Mouse (Mus musculus) macrophage (primary cell): ENCODE data around the gene Prl3c1. TPM values are rescaled to one million over a fixed set of nuclear protein-coding genes. Genes with fewer than 3 reads are reported as not detected.
"Not testable (repeated sequence)": the region's sequence is repeated elsewhere in the genome, so short reads cannot be mapped to it uniquely, and the experiment has no call there.

Experiments
- H3K27ac ChIP-seq: fragments of 350-480 bp; formaldehyde crosslinking; 2 replicates; pipeline ENCODE4 v1.9.0; 2021
- H3K36me3 ChIP-seq: fragments of 350-480 bp; formaldehyde crosslinking; 2 replicates; pipeline ENCODE4 v1.9.0; 2021; ENCODE audit errors: inconsistent target
- H3K4me3 ChIP-seq: fragments of 350-480 bp; formaldehyde crosslinking; 2 replicates; pipeline ENCODE4 v1.9.0; 2021; ENCODE audit errors: inconsistent target
- H3K79me2 ChIP-seq: fragments of 350-480 bp; formaldehyde crosslinking; 2 replicates; pipeline ENCODE4 v1.9.0; 2021; ENCODE audit errors: inconsistent target
- WGBS: methylation state at CpG from one replicate; pipeline ENCODE4 v1.1.7; 2026; ENCODE audit warnings: inconsistent platforms; ENCODE audit not compliant: missing documents; 5-methylcytosine and 5-hydroxymethylcytosine counted together
- polyA plus RNA-seq: library from polyadenylated mRNA; stranded (reverse); fragments of 250-400 nt; gene quantifications from 3 replicates; pipeline ENCODE4 v1.2.4, GENCODE M21; 2018; ENCODE audit warnings: inconsistent platforms
- total RNA-seq, 78 experiments: library from RNA; depleted of rRNA; stranded (reverse); fragments of 250-400 nt; gene quantifications; 1 replicate in 9 of 78; 2 replicates in 24 of 78; 3 replicates in 43 of 78; 4 replicates in 2 of 78; pipeline ENCODE4 v1.2.4; 2018; ENCODE audit warnings: inconsistent platforms in 56 of 78

Prl3c1 gene
- not detected for total RNA-seq (2018; cell fraction: chromatin; rRNA removed)
- not detected for total RNA-seq (2018; cell fraction: cytosol; rRNA removed)
- total RNA-seq (2018; cell fraction: nucleus; rRNA removed), result not detected
- polyA plus RNA-seq, result not detected in 3 replicates

DNA sequence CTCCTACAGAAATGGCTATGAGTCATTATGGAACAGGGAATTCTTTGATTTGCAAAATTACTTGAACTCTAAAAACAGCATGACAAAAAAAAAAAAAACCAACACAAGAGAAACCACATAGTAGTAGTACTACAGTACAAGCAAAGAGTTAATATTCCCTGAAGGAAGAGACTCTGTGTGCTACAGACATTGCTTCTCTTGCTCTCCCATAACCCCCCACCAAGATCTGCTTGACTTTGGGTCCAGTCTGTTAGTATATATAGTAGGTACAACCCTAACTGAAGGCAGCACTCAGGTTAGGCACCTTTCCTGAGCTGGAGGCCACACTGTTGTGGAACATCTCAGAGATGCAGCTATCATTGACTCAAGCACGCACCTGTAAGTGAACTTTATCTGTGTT, at the start of gene Prl3c1:
Gene Prl3c1, plus strand, starts transcription at position 301 of the 400 bp plus-strand sequence.
- no peaks in the 10 kb centered on the region for H3K79me2 ChIP-seq
- no peaks in the 10 kb centered on the region for H3K36me3 ChIP-seq
- H3K27ac ChIP-seq, result no peak within 1 kb of the TSS
- no peak within 1 kb of the TSS for H3K4me3 ChIP-seq
- WGBS, result 83% methylated on average over 1 of the region's 1 CpGs

DNA sequence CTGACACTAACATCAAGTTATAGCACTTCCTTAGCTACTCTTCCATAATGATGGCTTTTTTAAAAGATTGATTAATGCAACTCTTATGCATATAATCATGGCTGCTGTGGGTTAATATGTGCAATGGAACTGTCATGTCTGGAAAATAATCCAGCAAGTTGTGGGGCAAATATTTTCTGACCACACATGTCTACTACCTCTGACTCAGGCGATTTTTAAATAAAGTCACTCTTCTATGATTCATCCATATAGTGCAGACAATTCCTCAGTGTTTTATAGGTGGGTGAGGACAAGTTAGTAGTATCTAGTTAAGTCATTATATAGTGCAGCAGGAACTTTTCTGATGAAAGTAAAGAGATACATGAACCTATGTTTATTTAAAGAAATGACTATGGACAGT, 48.2 kb upstream of the Prl3c1 start:
- H3K27ac ChIP-seq, result no peak overlapping the region

DNA sequence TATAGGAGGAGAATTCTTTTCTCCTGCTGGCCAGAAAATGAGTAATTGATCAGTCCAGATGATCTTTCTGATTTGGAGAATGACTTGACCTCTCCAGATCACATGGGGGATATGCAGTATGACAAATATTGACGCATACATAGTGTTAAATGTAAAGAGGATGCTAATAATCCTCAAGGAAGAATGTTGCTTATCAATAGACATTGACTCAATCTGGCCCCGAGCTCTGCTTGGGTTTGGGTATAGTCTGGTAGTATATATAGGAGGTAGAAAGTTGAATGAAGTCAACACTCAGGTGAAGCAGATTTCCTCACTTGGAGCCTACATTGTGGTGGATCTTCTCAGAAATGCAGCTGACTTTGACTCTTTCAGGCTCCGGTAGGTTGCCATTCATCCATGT, 40.0 kb upstream of the Prl3c1 start, which contains the start of gene Prl3d3:
Gene Prl3d3, plus strand, starts transcription at position 301 of the 400 bp plus-strand sequence.
- not testable (repeated sequence) for H3K36me3 ChIP-seq, H3K79me2 ChIP-seq, H3K27ac ChIP-seq, H3K4me3 ChIP-seq
- WGBS, result no CpG with 5 or more reads among the region's 3 CpGs

More for the DNA sequence above, 48.2 kb upstream of the Prl3c1 start:
- no peaks in the 10 kb centered on the region for H3K36me3 ChIP-seq
- H3K79me2 ChIP-seq, result no peaks in the 10 kb centered on the region
- 23% methylated on average over 1 of the region's 1 CpGs for WGBS
- no peak overlapping the region for H3K4me3 ChIP-seq

DNA sequence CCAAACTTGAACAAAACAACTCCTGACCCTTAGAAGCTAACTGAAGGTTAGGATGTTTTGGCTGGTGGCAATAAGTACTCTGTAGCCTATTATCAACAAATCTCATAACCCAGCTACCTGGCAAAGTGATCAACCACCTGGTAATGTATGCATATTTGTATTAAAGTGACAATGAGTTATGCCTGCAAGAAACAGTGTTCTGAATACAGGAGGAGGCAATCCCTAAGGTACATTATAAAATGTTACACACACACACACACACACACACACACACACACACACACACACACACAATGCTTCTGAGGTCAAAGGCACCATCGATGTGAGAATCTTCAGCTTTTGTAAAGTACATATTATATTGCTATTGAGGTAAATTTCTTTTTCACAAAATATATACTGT, 45.1 kb downstream of the Prl3c1 start, which contains the start of gene Prl3b1:
Gene Prl3b1, plus strand, starts transcription at position 301 of the 400 bp plus-strand sequence.
- 100% methylated on average over 1 of the region's 1 CpGs for WGBS
- Histone ChIP-seq H3K4me3 (no peak within 1 kb of the TSS), H3K36me3 (no peaks in the 10 kb centered on the region), H3K27ac (no peak within 1 kb of the TSS), H3K79me2 (no peaks in the 10 kb centered on the region)

Other genes starting within 250 kb of the Prl3c1 start
- not detected in 3 replicates for gene Prl, start 139.1 kb upstream of the Prl3c1 start, polyA plus RNA-seq
- not detected in 3 replicates for gene Prl3d1, start 102.5 kb upstream of the Prl3c1 start, polyA plus RNA-seq
- not detected in 3 replicates for gene Prl3d2, start 75.0 kb upstream of the Prl3c1 start, polyA plus RNA-seq
- not detected in 3 replicates for gene Prl3d3, start 39.9 kb upstream of the Prl3c1 start, polyA plus RNA-seq
- gene Prl3b1, start 45.2 kb downstream of the Prl3c1 start, polyA plus RNA-seq, result not detected in 3 replicates
- not detected in 3 replicates for gene Prl3a1, start 62.8 kb downstream of the Prl3c1 start, polyA plus RNA-seq
- gene Prl6a1, start 116.0 kb downstream of the Prl3c1 start, polyA plus RNA-seq, result not detected in 3 replicates
- not detected in 3 replicates for gene Prl8a2, start 149.0 kb downstream of the Prl3c1 start, polyA plus RNA-seq
- gene Prl2b1, start 194.2 kb downstream of the Prl3c1 start, polyA plus RNA-seq, result not detected in 3 replicates
- gene Prl8a6, start 242.0 kb downstream of the Prl3c1 start, polyA plus RNA-seq, result not detected in 3 replicates